ENCODE assay signal across 17 mouse cellular contexts in genomic region chr10:42248644-42249043, GRCm38 (mm10). TPM values are rescaled to one million over a fixed set of nuclear protein-coding genes. Genes with fewer than 3 reads are reported as not detected.
A peak's percentile ranks its signal among the peaks of the same experiment; 100 is the strongest.
DNase-seq lines count a peak whose midpoint lies in the region; ATAC-seq and TF ChIP-seq lines count a peak whose summit lies in the region.
"Had no signal": no experiment of that assay in that cellular context is flagged by ENCODE, and none has a peak within 500 bp of the region (broad histone marks: within the 10 kb centered on the region; RNA-seq: fewer than 3 reads in every experiment).

No protein-coding gene starts in this region.

- ATAC-seq in embryonic facial prominence, embryonic 12.5 days (ENCODE audit: insufficient number of reproducible peaks, insufficient read depth, low FRiP score, low TSS enrichment): no peak
- ATAC-seq in intestine, postnatal 0 days: no peak
- ATAC-seq in intestine, embryonic 15.5 days: no peak
- no peak for ATAC-seq in lung, postnatal 0 days
- ATAC-seq: activated CD4-positive, CD25-positive, alpha-beta regulatory T cell, adult 4 months; forebrain, embryonic 13.5 days had no signal

- TF ChIP-seq EP300 in lung, postnatal 0 days (IDR thresholded peaks at IDR 0.05): no peak

- no peak for DNase-seq in embryonic facial prominence, embryonic 10.5 days (ENCODE audit: low spot score)
- no peak for DNase-seq in lung, postnatal 0 days (ENCODE audit: low spot score)
- DNase-seq in lung, postnatal 4 days: no peak
- no peak for DNase-seq in cerebellum, postnatal 36 days
- no peak for DNase-seq in left cerebral cortex, adult 2 months (ENCODE audit: extremely low spot score in 1 of 2, low spot score in 2 of 2)
- DNase-seq: adrenal gland, postnatal 36 days; cerebellum, postnatal 10 days; kidney, postnatal 10 days had no signal

- no peak overlapping the region for H3K4me3 ChIP-seq in embryonic facial prominence, embryonic 12.5 days
- no peak overlapping the region for H3K4me3 ChIP-seq in embryonic facial prominence, embryonic 10.5 days
- H3K4me3 ChIP-seq in intestine, postnatal 0 days (ENCODE audit: low read depth, low read length): no peak overlapping the region
- H3K4me3 ChIP-seq in intestine, embryonic 15.5 days (replicated peaks): no peak overlapping the region
- H3K4me3 ChIP-seq in lung, postnatal 0 days (ENCODE audit: low read depth, low read length): no peak overlapping the region
- no peak overlapping the region for H3K4me3 ChIP-seq in left cerebral cortex, adult 2 months
- H3K4me3 ChIP-seq: forebrain, embryonic 13.5 days; heart, embryonic 15.5 days; hindbrain, embryonic 15.5 days; neural tube, embryonic 15.5 days had no signal

- no peaks in the 10 kb centered on the region for H3K36me3 ChIP-seq in embryonic facial prominence, embryonic 12.5 days
- H3K36me3 ChIP-seq in embryonic facial prominence, embryonic 10.5 days (replicated peaks): no peaks in the 10 kb centered on the region; the same call in 1 of the 2 replicates
- no peaks in the 10 kb centered on the region; the same call in 1 of the 2 replicates for H3K36me3 ChIP-seq in intestine, postnatal 0 days (ENCODE audit: control insufficient read depth, insufficient read depth)
- no peaks in the 10 kb centered on the region for H3K36me3 ChIP-seq in intestine, embryonic 15.5 days
- no peaks in the 10 kb centered on the region for H3K36me3 ChIP-seq in lung, postnatal 0 days (ENCODE audit: insufficient read depth, low read length)
- H3K36me3 ChIP-seq: heart, embryonic 15.5 days; hindbrain, embryonic 15.5 days; neural tube, embryonic 15.5 days had no signal

- peaks cover 69% of the 10 kb centered on the region for H3K4me1 ChIP-seq in embryonic facial prominence, embryonic 12.5 days
- H3K4me1 ChIP-seq in embryonic facial prominence, embryonic 10.5 days: peaks cover 60% of the 10 kb centered on the region
- peaks cover 6% of the 10 kb centered on the region; the same call in 1 of the 2 replicates for H3K4me1 ChIP-seq in intestine, postnatal 0 days (replicated peaks; ENCODE audit: control insufficient read depth, insufficient read depth, low read length)
- peaks cover 35% of the 10 kb centered on the region for H3K4me1 ChIP-seq in intestine, embryonic 15.5 days (replicated peaks)
- peaks cover 65% of the 10 kb centered on the region for H3K4me1 ChIP-seq in lung, postnatal 0 days (ENCODE audit: insufficient read depth, low read depth, low read length)

- no peak for TF ChIP-seq CTCF in intestine, postnatal 0 days (IDR thresholded peaks at IDR 0.05; ENCODE audit: low read depth)
- no peak for TF ChIP-seq CTCF in lung, postnatal 0 days (IDR thresholded peaks at IDR 0.05)
- TF ChIP-seq CTCF in left cerebral cortex, adult 2 months (IDR thresholded peaks at IDR 0.05): no peak

- 0 out of 2 replicates have a peak overlapping the region, but pooled peaks have one; percentile 4 for H3K27ac ChIP-seq in embryonic facial prominence, embryonic 12.5 days
- H3K27ac ChIP-seq in embryonic facial prominence, embryonic 10.5 days (replicated peaks): no peak overlapping the region
- 0 out of 2 replicates have a peak overlapping the region, but pooled peaks have one; percentile 10 for H3K27ac ChIP-seq in intestine, postnatal 0 days (ENCODE audit: low read depth, low read length)
- no peak overlapping the region for H3K27ac ChIP-seq in intestine, embryonic 15.5 days
- H3K27ac ChIP-seq in lung, postnatal 0 days (ENCODE audit: low read length): peak overlapping the region; percentile 92
- H3K27ac ChIP-seq in left cerebral cortex, adult 2 months: no peak overlapping the region
- H3K27ac ChIP-seq: forebrain, embryonic 13.5 days; hindbrain, embryonic 15.5 days; neural tube, embryonic 15.5 days had no signal

- no peak overlapping the region for H3K9ac ChIP-seq in embryonic facial prominence, embryonic 12.5 days
- no peak overlapping the region for H3K9ac ChIP-seq in intestine, postnatal 0 days (ENCODE audit: low read depth, low read length)
- no peak overlapping the region for H3K9ac ChIP-seq in intestine, embryonic 15.5 days
- H3K9ac ChIP-seq in lung, postnatal 0 days (replicated peaks; ENCODE audit: low read depth): no peak overlapping the region
- H3K9ac ChIP-seq: forebrain, embryonic 13.5 days; heart, embryonic 15.5 days; hindbrain, embryonic 15.5 days; neural tube, embryonic 15.5 days had no signal

- H3K27me3 ChIP-seq in embryonic facial prominence, embryonic 12.5 days: no peaks in the 10 kb centered on the region
- no peaks in the 10 kb centered on the region for H3K27me3 ChIP-seq in embryonic facial prominence, embryonic 10.5 days (replicated peaks; ENCODE audit: low read depth, poor library complexity, severe bottlenecking)
- H3K27me3 ChIP-seq in intestine, postnatal 0 days (replicated peaks; ENCODE audit: control insufficient read depth, insufficient read depth, low read length): no peaks in the 10 kb centered on the region
- H3K27me3 ChIP-seq in intestine, embryonic 15.5 days (replicated peaks): no peaks in the 10 kb centered on the region
- no peaks in the 10 kb centered on the region for H3K27me3 ChIP-seq in lung, postnatal 0 days (replicated peaks; ENCODE audit: insufficient read depth, low read length)
- H3K27me3 ChIP-seq: CH12.LX; forebrain, embryonic 13.5 days; heart, embryonic 15.5 days; hindbrain, embryonic 15.5 days; neural tube, embryonic 15.5 days had no signal

- no peak overlapping the region for H3K4me2 ChIP-seq in embryonic facial prominence, embryonic 12.5 days (replicated peaks)
- H3K4me2 ChIP-seq in intestine, postnatal 0 days (replicated peaks; ENCODE audit: low read depth): no peak overlapping the region
- no peak overlapping the region for H3K4me2 ChIP-seq in intestine, embryonic 15.5 days (replicated peaks)
- peak overlapping the region; percentile 20; the same call in 1 of the 2 replicates for H3K4me2 ChIP-seq in lung, postnatal 0 days (replicated peaks; ENCODE audit: low read depth, low read length)
- H3K4me2 ChIP-seq: forebrain, embryonic 13.5 days; hindbrain, embryonic 15.5 days; neural tube, embryonic 15.5 days had no signal

- intact Hi-C loops in left cerebral cortex, adult 2 months (cut with DNase I): no loop called here

- 75% methylated on average over 5 of the region's 5 CpGs for WGBS in embryonic facial prominence, embryonic 12.5 days
- WGBS in embryonic facial prominence, embryonic 10.5 days: 77% methylated on average over 5 of the region's 5 CpGs
- WGBS in intestine, postnatal 0 days: 53% methylated on average over 5 of the region's 5 CpGs
- 57% methylated on average over 5 of the region's 5 CpGs for WGBS in intestine, embryonic 15.5 days
- WGBS in lung, postnatal 0 days: 35% methylated on average over 5 of the region's 5 CpGs

- no peaks in the 10 kb centered on the region for H3K9me3 ChIP-seq in embryonic facial prominence, embryonic 12.5 days
- H3K9me3 ChIP-seq in embryonic facial prominence, embryonic 10.5 days: no peaks in the 10 kb centered on the region
- no peaks in the 10 kb centered on the region for H3K9me3 ChIP-seq in intestine, postnatal 0 days (ENCODE audit: control insufficient read depth)
- H3K9me3 ChIP-seq in intestine, embryonic 15.5 days: no peaks in the 10 kb centered on the region
- no peaks in the 10 kb centered on the region for H3K9me3 ChIP-seq in lung, postnatal 0 days (ENCODE audit: low read length)
- H3K9me3 ChIP-seq: forebrain, embryonic 13.5 days; heart, embryonic 15.5 days; hindbrain, embryonic 15.5 days; neural tube, embryonic 15.5 days had no signal

RNA-seq across cellular contexts. Expression of gene Foxo3, which starts 27.9 kb away (rescaled TPM):
- 5.9 and 6.5 TPM in 2 replicates for polyA plus RNA-seq in embryonic facial prominence, embryonic 12.5 days (2016; fragmentation: Nextera tagmentation; extraction: Ambion mirVana)
- polyA plus RNA-seq in embryonic facial prominence, embryonic 10.5 days (2016; fragmentation: Nextera tagmentation; extraction: Ambion mirVana): 2.8 and 3.3 TPM in 2 replicates
- polyA plus RNA-seq in intestine, postnatal 0 days (2015; fragmentation: Nextera tagmentation; extraction: Ambion mirVana): 9.3 and 9.8 TPM in 2 replicates
- polyA plus RNA-seq in intestine, embryonic 15.5 days (2015; fragmentation: Nextera tagmentation; extraction: Ambion mirVana): 6.4 and 7.6 TPM in 2 replicates
- 15.2 and 22.9 TPM in 2 replicates for polyA plus RNA-seq in lung, postnatal 0 days (2015; fragmentation: Nextera tagmentation; extraction: Ambion mirVana)
- 10 to 100 TPM; 74.6 to 77.5 TPM for total RNA-seq in left cerebral cortex, adult 2 months (2021)

Comparison
In these comparisons a context has a peak if more than half of its experiments do, and no peak if none do; other contexts are left out.
1. H3K27ac ChIP-seq: peak in embryonic facial prominence, embryonic 12.5 days (single experiment), intestine, postnatal 0 days (single experiment) and lung, postnatal 0 days (single experiment); none in embryonic facial prominence, embryonic 10.5 days (single experiment), intestine, embryonic 15.5 days (single experiment) and left cerebral cortex, adult 2 months (single experiment).